Mouse (Mus musculus) kidney, postnatal 4 days (tissue): Measurements from ENCODE around the gene Nudt9.

Experiments used
- DNase-seq, 2 experiments: peaks; one replicate each; pipeline ENCODE4 v3.0.0; 2021; ENCODE audit warnings: mixed read lengths in 2 of 2

Gene Nudt9

GRCm38 (mm10) chr5:104036686-104037085 lies 9.4 kb upstream of the Nudt9 start:
- no peak for DNase-seq

GRCm38 (mm10) chr5:104039154-104039932 lies 6.8 kb upstream of the Nudt9 start:
- DNase-seq: peak; percentile 75

- no peak for DNase-seq
Measured at GRCm38 (mm10) chr5:104042906-104043305, 3.2 kb upstream of the Nudt9 start.

GRCm38 (mm10) chr5:104043704-104044103 lies 2.4 kb upstream of the Nudt9 start:
- no peak for DNase-seq

GRCm38 (mm10) chr5:104047200-104048105 lies 1.3 kb downstream of the Nudt9 start:
- DNase-seq: peak; percentile 25 to 43

- DNase-seq: no peak
Measured at GRCm38 (mm10) chr5:104048139-104048538, 2.0 kb downstream of the Nudt9 start.

- peak in 1 of 2 experiments; percentile 47 for DNase-seq
Measured at GRCm38 (mm10) chr5:104052956-104053355, 6.8 kb downstream of the Nudt9 start.

- DNase-seq: no peak
Measured at GRCm38 (mm10) chr5:104054938-104055337, 8.8 kb downstream of the Nudt9 start.

- no peak for DNase-seq
Measured at GRCm38 (mm10) chr5:104055816-104056215, 9.7 kb downstream of the Nudt9 start.

- no peak for DNase-seq
Measured at GRCm38 (mm10) chr5:104056295-104056694, 10.2 kb downstream of the Nudt9 start.

GRCm38 (mm10) chr5:104058021-104058420 lies 11.9 kb downstream of the Nudt9 start:
- DNase-seq: peak; percentile 65 to 66

GRCm38 (mm10) chr5:104059628-104060027 lies 13.5 kb downstream of the Nudt9 start:
- peak; percentile 18 to 39 for DNase-seq

- no peak for DNase-seq
Measured at GRCm38 (mm10) chr5:104060429-104060828, 14.3 kb downstream of the Nudt9 start.

- DNase-seq: no peak
Measured at GRCm38 (mm10) chr5:104061936-104062772, 16.0 kb downstream of the Nudt9 start.

- DNase-seq: no peak
Measured at GRCm38 (mm10) chr5:104062773-104063551, 16.9 kb downstream of the Nudt9 start.

- peak; percentile 31 to 45 for DNase-seq
Measured at GRCm38 (mm10) chr5:104068751-104069150, 22.6 kb downstream of the Nudt9 start.

- no peak for DNase-seq
Measured at GRCm38 (mm10) chr5:104071048-104071447, 24.9 kb downstream of the Nudt9 start.

GRCm38 (mm10) chr5:104072272-104072886 lies 26.3 kb downstream of the Nudt9 start:
- peak in 1 of 2 experiments; percentile 34 for DNase-seq

- DNase-seq: no peak
Measured at GRCm38 (mm10) chr5:104073602-104074001, 27.5 kb downstream of the Nudt9 start.

GRCm38 (mm10) chr5:104074388-104074787 lies 28.3 kb downstream of the Nudt9 start:
- DNase-seq: peak; percentile 87

GRCm38 (mm10) chr5:104076361-104076760 lies 30.3 kb downstream of the Nudt9 start:
- peak in 1 of 2 experiments; percentile 14 for DNase-seq
